Mouse (Mus musculus): Measurements from ENCODE around the gene Polr2e.

DNA sequence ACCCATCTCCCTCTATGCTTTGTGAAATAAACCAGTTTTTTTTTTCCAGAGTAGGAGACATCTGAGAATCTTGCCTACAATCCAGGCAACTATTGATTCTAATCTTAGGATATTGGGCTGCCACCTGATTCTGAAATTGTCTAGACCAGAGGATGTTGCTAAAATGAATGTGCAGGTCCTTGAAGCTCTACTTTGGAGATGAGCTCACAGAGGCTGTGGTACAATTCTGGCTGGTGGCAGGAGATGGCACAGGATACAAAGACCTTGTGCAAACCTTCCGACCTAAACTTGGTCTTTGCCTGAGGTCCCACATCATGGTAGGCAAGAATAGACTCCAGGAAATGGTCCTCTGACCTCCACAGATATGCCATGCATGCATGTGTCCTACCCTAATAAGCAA is 44.0 kb downstream of the Polr2e start:
- TF ChIP-seq CTCF (IDR thresholded peaks at IDR 0.05; ENCODE audit: borderline replicate concordance, control insufficient read depth, extremely low read depth, insufficient read depth, low read length, poor library complexity) = no peak
- TF ChIP-seq POLR2A (IDR thresholded peaks at IDR 0.05; ENCODE audit: control insufficient read depth, extremely low read depth, insufficient read depth, low read length, poor library complexity) = no peak

All from thymus, adult 2 months (tissue).